Mouse (Mus musculus) urinary bladder, postnatal 4 days (tissue): Measurements from ENCODE around the gene Uap1.

ENCODE experiments used
- DNase-seq, 2 experiments: peaks; one replicate each; pipeline ENCODE4 v3.0.0; 2021 to 2022; ENCODE audit warnings: low spot score in 2 of 2

Uap1 gene

DNA sequence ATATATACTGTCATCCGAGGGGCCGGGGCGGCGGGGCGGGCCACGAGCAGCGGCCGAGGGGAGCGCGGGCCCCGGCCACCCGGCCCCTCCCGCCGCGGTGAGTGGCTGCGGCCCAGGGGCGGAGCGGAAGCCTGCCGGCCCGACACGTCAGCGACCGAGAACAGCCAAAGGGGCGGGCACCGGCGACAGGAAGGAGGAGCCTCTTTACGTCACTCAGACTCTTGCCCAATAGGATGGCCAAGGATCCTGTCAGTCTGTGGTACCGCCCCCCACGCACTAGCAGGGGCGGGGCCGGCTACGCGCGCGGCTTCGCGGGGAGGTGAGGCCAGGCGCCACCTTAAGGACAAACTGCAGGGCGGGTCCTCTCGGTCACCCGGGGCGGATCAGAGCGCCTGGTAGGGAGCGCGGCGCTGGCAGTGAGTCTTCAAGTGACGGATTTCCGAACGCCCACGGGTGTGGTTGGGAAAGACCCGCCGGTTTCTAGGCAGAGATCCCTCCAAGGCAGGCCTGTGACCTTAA, at the start of gene Uap1:
Gene Uap1 (minus strand): TSS at position 144 of the 519 bp plus-strand sequence.
- peak; percentile 95 to 96 for DNase-seq

DNA sequence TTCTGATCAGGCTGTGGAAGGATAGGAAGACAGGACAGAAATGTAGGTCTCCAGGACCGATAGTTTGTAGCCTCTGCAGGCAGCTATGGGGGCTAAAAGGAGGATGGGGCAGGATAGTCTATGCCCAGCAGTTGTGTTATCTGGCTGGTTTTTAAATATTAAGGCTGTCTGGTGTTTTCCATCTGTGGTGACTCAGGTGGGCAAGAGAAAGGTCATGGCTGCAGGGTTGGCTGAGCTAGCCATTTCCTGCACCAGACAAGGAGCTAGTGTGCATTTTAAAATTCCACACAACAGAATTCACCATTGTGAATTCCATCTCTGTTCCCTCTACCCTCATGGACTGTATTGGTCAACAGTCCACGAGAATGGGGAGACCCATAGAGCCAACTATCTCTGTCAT, 48.5 kb upstream of the Uap1 start:
- DNase-seq = no peak

DNA sequence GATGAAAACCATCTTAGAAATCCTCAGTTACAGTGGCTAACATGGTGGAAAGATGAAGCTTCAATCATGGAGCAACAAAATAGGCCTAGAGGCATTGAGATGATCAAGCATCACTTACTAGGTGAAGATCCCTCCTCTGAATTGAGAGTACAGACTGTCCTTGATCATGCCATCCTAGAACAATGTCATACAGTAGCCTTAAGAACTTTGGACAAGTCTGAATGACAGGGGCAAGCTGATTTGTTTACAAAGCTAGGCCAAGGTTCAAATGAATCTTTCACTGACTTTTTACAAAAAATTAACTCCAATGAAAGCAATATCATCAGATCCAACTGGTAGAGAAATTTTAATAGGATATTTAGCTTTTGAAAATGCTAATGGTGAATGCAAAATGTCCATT, 45.6 kb upstream of the Uap1 start:
- no peak for DNase-seq

DNA sequence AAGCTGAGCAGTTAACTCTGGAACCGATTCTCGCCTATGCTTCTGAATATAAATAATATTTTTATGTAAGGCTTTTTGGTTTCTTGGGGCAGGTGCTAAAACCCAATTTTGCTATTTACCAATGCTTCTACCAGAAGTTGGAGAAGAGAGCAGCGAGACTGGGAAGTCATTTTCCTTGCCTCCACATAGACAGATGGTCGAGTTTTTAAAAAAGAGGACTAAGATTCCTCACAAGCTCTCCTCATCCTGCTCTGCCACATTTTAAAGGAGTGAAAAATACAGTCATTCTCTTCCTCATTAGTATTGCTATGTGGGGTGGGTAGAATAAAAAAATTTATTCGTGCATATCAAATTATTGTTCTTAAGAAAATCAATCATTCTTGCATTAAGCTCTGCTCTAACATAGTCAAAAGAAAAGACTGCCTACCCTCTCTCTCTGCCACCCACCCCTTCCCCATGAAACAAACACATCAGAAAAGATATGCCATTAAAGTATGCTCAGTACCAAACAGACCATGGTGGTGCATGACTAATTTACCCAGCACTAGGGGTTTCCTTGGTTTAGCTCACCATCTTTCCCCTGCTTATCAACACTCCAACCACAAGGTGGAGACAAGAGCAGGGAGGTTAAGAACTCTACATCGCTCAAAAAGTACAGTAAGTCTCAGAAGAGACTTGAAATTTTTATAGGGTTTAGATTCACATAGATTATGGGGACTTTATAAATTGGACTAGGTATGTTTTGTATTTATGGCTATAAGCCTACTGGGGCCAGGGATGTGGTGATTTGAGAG, 43.5 kb upstream of the Uap1 start:
- no peak for DNase-seq

DNA sequence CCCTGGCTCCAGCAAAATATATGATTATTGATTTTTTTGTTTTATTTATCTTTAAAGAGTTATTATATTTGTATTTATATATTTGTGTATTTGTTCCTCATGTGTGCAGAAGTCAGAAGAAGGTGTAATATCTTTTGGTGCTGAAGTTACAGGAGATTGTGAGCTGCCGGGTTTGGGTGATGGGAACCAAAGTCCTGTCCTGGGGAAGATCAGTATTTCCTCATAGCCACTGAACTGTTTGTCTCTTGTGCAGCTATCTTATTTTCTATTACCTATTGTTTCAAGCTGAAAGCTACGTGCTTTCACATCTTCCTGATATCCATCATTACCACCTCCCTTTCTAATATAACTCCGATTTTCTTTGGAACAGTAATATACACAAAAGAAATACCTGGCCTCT, 40.8 kb upstream of the Uap1 start:
- no peak for DNase-seq

DNA sequence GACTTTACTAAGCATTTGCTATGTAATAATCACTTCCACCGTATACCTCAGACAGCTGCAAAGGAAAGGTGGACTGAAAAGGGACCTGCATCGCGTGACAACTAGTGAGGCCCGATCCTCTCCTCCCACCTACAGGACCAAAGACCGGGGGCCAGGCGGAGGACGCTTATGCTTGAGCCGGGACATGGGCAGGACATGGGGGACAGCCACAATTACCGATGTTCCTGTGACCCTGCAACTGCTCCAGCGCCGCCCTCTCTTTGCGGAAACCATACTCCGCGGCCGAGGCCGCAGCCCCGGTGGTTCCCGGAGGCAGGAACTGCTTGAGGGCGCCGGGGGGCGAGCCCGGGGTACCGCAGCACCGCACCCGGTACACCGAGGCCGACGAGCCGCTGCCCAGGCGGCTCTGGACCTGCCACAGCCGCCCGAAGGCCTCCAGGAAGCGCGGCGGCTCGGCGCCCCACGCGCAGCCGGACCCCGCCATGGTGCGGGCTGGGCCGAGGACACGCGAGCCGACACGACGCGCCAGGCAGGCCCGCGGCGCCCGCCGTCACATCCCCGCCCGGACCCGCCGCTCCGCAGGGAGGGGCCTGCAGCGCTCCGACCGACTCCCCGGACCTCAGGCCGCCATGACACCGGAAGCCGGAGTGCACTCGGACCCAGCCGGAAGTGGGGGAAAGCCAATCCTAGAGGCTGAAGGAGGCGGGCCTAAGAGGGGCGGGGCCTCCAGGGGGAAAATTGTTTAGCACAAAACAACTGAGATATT, 40.2 kb upstream of the Uap1 start, which contains the start of gene Uhmk1:
Gene Uhmk1 (minus strand): TSS at position 641 of the 766 bp plus-strand sequence.
- DNase-seq = peak; percentile 84 to 90

DNA sequence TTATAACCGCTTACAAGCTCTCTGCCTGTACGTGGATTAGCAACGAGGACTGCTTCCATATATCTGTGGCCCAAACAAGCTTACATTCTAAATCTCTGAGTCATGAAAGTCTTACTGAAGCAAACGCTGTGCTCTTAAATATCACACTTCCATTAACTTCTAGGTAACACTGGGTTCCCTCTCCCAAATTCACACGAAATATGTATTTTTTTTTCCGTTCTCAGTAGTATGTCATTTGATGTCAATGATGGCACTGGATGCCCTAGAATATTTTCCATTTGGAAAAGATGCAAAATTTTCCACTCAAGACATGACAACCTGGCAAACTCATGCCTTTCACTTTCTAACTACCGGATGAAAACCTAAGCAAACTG, 39.6 kb upstream of the Uap1 start:
- no peak for DNase-seq

DNA sequence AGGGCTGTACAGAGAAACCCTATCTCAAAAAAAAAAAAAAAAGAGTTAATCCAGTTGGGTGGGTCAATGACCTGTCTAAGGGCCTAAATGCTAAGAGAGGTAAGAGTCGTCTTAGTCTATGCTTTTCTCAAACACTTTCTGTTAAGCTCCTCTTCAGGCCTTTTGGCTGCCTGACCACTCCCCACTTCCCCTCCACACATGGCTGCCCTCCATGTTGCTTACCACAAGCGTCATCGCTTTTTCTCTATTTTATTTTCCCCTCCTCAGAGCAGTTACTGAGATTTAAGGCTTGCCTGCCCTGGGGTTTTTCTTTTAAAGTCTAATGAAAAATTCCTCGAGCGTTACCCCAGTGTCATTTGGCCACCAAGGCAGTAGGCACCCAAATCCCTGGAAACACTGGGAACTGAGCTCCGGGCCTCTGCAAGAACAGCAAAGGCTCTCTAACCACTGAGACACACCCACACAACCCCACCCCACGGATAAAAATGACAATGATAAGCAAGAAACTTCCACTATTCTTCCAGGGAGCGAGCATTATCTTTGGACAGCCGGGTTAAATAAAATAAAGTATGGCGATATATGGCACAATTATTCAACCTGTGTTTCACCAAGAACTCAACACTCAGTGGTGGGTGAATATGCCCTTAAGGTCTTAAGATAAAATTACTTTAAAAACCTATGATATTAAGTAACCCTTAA, 38.6 kb upstream of the Uap1 start:
- DNase-seq = no peak

DNA sequence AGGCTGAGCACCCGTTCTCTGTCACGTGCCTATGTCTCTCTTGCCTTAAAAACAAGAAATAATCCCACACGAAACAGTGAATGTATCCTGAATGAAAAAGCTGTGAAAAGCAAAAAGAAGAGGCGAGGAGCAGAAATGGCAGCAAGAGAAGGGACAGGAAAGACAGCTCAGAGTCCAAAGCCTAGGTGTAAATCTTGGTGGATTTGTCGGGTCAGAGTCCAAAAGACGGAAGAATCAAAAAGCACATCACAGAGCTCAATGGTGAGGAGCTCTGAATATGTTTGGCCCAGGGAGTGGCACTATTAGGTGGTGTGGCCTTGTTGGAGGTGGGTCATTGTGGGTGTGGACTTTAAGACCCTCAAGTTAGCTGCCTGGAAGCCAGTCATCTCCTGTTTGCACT, 31.6 kb upstream of the Uap1 start:
- no peak for DNase-seq

DNA sequence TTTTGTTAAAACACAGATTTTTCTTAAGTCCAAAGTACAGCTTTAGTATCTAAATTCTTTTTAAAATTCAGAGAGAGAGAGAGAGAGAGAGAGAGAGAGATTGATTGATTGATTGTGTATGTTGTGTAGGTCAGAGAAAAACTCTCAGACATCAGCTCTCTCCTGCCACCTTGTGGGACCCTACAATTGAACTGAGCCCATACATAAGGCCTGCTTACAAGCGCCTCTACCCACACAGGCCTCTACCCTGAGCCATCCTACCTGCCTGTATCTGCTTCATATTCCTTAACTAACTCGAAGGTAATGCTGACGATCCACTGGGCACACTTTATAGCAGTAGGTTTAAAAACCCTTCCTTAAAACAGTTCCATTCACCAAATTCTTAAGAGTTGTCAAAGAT, 25.6 kb upstream of the Uap1 start:
- DNase-seq = no peak

DNA sequence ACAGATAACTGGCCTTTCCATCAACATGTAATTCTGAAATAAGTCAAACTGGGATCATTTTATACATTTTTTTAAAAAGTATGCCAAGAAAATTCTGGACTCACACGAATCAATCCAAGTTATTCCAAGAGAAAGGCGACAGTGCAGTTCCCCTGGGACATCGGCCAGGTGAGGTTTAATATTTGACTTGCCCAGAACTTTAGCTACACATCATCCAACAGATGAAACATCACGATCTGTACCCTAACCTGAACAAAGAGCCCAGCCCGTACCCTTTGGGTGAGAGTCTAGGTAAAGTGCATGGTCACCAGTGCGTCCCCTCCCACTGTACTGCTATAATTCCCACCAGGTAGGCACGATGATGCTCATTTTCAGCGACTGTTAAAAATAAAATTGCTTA, 21.5 kb upstream of the Uap1 start:
- no peak for DNase-seq

DNA sequence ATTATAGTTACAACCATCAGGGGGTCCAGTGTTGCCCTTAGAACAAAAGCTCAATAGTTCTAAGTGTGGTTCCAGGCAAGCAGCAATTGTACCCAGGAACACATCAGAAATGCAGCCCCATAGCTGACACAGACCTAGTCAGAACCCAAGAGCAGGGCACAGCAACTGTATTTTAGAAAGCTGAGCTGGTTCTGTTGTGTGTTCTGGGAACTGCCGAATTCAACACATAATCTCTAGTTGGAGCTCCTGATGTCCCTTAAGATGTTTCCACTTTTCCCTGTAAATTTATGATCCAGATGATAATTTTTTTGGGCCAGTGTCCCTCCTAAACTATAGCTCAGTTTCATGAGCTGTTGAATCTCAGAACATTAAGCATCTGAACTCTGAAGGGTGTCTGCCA, 17.2 kb upstream of the Uap1 start:
- DNase-seq = no peak

DNA sequence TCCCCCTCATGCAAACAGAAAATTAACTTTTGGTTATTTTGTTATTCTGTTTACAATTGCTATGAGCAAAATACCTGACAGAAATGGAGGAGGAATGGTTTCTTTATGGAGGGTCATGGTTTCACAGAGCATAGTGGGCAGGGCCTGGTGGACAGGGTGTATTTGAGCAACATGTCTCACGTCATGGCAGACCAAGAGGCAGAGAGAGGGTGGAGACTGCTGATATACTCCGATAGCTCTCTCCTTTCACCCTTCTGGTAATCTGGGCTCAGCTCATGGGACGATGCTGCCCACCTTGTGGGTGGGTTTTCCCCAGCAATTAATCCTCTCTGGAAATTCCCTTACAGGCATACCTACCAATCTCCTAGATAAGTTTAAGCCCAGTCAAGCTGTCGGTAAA, 15.5 kb upstream of the Uap1 start:
- DNase-seq = no peak

DNA sequence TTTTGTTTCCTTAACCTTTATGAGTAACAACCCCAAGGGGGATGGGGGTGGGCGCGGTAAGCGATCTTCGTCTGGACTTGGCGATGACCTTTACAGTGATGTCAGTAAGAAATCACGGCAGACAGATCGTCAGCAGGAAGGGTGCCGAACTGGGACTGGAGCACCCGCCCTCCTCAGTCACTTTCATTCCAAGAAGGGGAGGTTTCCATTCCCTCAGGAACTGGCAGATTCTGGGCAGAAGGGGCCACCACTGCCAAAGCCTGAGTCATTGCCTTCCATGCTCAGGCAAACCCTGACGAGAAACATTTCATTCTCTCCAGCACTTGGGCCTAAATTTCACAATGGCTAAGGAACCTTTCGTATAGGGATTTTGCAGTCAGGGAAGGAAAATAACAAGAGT, 13.8 kb upstream of the Uap1 start:
- peak in 1 of 2 experiments; percentile 60 for DNase-seq

DNA sequence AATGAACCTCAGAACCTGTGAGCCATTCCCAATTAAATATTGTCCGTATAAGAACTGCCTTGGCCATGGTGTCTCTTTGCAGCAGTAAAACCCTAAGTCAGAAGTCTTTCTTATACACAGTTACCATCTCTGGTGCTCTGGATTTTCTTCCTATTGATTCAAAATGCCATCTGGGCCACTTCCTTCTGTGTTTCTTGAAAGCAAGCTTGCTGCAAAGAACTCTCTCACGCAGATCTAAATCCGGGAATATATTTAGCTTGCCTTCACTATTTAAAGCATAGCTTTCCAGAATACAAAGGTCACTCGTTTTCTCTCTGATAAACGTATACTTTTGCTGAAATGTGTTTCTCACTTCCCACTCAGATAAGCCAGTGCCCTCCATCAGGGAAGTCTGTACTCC, 11.8 kb upstream of the Uap1 start:
- DNase-seq = no peak

DNA sequence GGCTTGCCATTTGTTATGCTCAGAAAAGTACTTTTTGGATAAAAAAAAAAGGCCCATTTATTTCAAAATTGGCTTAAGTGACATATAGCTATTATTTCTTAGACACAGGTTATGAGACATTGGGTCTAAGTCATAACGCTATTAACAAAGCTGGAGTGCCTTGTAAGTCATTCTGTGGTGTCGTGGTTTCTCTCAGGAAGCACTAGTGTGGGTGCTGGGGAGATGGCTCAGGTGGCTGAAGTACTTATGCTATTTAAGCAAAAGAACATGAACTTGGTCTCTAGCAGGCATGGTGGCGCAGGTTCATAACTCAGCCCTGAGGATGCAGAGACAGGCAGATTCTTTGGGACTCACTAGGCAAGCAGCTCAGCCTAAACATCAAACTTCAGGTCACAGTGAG, 10.4 kb upstream of the Uap1 start:
- no peak for DNase-seq

DNA sequence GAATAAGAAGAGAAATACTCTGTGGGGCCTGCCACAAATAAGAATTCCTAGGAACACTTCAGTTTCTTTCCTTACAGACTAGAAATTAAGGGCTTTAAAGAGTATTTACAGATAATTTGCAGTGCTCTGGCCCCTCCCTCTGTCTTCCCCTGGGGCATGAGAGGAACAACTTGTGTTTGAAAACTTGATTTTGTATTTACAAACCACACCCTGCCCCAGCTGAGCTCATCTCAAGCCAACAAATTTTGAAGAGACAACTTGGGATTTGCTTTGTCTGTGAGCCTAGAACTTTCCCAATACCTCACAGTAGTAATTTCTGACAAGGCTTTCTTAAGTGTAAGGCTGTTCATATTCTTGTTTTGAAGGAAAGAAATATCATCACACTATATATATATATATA, 7.9 kb upstream of the Uap1 start:
- no peak for DNase-seq

DNA sequence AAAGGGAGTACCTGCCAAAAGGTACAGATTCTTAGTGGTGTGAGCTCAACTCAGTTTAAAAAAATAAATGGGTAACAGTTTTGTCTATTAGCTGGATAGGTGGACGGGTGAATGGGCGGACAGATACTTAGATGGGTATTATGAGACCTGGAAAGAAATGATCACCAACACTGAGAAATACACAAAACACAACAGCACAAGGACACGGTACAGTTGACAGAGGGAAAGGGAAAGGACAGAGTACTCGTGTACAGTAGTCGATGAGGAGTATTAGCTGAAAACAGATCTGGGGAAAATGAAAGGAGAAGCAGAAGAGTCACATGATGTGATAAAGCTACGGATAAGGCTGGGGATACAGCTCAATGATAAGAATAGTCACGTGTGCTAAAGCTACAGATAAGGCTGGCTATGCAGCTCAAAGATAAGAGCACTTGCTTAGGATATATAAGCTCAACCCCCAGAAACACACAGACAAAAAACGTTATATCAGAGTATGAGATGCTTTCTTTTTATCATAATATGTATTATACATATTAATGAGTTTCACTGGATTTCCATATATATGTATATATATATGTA, 2.0 kb upstream of the Uap1 start:
- no peak for DNase-seq

DNA sequence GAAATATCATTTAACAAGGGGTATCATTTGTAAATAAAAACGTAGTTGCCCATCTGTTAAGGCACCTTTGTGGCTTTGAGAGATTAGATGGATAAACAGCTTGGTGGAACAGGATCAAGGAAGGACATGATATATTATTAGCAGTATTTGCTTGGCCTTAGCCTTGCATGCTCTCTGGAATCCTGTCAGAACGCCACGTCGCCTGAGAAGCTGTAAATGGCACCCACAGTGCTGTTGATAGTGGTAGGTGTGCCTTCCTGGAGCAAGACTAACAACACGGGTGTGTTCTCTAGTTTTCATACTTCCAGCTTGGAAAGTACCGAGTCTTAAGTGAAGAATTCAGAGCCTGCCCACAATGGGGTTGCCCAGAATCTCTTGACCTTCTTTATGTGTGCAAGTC, 1.1 kb upstream of the Uap1 start:
- no peak for DNase-seq

DNA sequence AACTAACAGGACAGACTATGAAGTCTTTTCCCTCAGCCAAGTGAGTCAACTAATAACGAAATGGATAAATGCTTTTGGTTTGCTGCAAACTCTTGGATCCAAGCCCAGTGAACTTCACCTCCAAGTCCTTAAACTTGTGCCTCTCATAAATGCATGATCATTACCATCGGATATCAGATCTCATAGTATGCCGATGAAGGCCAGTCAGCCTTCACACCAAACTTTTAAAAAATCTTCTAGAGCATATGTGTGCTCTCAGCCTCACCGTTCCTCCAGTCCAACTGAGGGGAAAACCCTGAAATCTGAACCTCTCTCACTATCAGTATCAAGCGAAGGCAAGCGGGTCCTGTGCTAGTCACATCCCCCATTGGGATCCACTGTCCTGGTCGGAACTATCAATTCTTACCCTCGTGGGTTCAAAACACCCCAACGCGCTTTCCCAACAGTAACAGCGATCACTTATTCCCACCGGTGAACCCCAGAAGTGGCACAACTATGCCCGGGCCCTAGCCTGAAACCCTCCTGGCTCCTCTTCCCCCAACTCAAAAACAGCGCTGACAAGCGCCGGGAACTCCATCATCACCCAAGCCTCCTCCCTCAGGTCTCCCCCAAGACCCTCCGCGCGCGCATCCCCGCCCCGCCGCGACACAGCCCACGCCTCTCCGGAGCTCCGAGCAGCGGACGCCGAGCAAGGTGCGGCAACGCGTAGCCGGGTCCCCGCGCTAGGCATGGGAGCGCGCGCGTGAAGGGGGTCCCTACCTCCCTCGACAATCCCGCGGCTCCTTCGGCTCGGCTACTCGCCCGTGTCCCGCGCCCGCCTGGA, 555 bp downstream of the Uap1 start:
- DNase-seq = peak in 1 of 2 experiments; percentile 60

DNA sequence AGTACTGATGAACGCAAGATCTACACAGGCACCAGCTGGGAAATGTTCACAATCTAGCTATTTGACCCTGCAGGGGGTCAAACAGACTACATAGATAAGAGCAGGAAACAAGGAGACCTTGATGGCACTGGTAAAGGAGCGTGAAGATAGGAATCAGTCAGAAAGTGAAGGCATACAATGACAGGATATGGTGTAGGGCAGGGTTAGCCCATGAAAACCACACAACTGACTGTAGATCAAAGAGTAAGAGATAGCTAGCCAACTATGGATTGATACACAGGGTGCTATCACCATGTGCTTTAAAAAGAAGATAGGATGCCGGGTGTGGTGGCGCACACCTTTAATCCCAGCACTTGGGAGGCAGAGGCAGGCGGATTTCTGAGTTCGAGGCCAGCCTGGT, 7.0 kb downstream of the Uap1 start:
- no peak for DNase-seq
